Mouse (Mus musculus) urinary bladder, adult 18-20 months (tissue): ENCODE data around the gene Eif3l.
"Not testable (repeated sequence)": the region's sequence is repeated elsewhere in the genome, so short reads cannot be mapped to it uniquely, and the experiment has no call there.

Source experiments
- DNase-seq, 2 experiments: peaks; one replicate each; pipeline ENCODE4 v3.0.0; 2022; ENCODE audit warnings: low spot score in 2 of 2, mixed read lengths in 2 of 2

Eif3l gene

GRCm38 (mm10) chr15:79074913-79075532 is at the start of gene Eif3l:
Eif3l (plus strand) TSS chr15:79075179.
- peak; percentile 76 to 84 for DNase-seq

- DNase-seq: no peak
Observed at GRCm38 (mm10) chr15:79025687-79026308, 49.2 kb upstream of the Eif3l start.

- no peak for DNase-seq
Observed at GRCm38 (mm10) chr15:79026511-79027290, 48.3 kb upstream of the Eif3l start.

GRCm38 (mm10) chr15:79027291-79028205 is 47.4 kb upstream of the Eif3l start:
- DNase-seq: peak in 1 of 2 experiments; percentile 37

- DNase-seq: peak; percentile 90 to 91
Observed at GRCm38 (mm10) chr15:79028237-79028738, 46.7 kb upstream of the Eif3l start, which contains the start of gene H1f0. H1f0 (plus strand) TSS chr15:79028450.

GRCm38 (mm10) chr15:79028823-79029484 is 46.0 kb upstream of the Eif3l start:
- DNase-seq: no peak

- no peak for DNase-seq
Observed at GRCm38 (mm10) chr15:79029519-79030241, 45.3 kb upstream of the Eif3l start.

GRCm38 (mm10) chr15:79030551-79031435 is 44.2 kb upstream of the Eif3l start:
- DNase-seq: peak; percentile 71 to 88

- not testable (repeated sequence) for DNase-seq
Observed at GRCm38 (mm10) chr15:79031908-79032307, 43.1 kb upstream of the Eif3l start.

- DNase-seq: peak; percentile 43 to 71
Observed at GRCm38 (mm10) chr15:79037913-79038328, 37.1 kb upstream of the Eif3l start.

GRCm38 (mm10) chr15:79038331-79038730 is 36.6 kb upstream of the Eif3l start:
- DNase-seq: no peak

- DNase-seq: peak; percentile 69 to 74
Observed at GRCm38 (mm10) chr15:79038853-79039252, 36.1 kb upstream of the Eif3l start.

- DNase-seq: no peak
Observed at GRCm38 (mm10) chr15:79040501-79041416, 34.2 kb upstream of the Eif3l start.

GRCm38 (mm10) chr15:79041585-79041984 is 33.4 kb upstream of the Eif3l start, which contains the start of gene Galr3:
Galr3 (plus strand) TSS chr15:79041885.
- DNase-seq: no peak

- DNase-seq: peak in 1 of 2 experiments; percentile 38
Observed at GRCm38 (mm10) chr15:79042721-79043491, 32.1 kb upstream of the Eif3l start.

GRCm38 (mm10) chr15:79044837-79045236 is 30.1 kb upstream of the Eif3l start:
- DNase-seq: no peak

GRCm38 (mm10) chr15:79048186-79048585 is 26.8 kb upstream of the Eif3l start:
- no peak for DNase-seq
